Mouse (Mus musculus) urinary bladder, postnatal 4 days (tissue): Measurements from ENCODE around the gene Ptgs1.

Experiments
- DNase-seq, 2 experiments: peaks; one replicate each; pipeline ENCODE4 v3.0.0; 2021 to 2022; ENCODE audit warnings: low spot score in 2 of 2

The Ptgs1 gene

DNA sequence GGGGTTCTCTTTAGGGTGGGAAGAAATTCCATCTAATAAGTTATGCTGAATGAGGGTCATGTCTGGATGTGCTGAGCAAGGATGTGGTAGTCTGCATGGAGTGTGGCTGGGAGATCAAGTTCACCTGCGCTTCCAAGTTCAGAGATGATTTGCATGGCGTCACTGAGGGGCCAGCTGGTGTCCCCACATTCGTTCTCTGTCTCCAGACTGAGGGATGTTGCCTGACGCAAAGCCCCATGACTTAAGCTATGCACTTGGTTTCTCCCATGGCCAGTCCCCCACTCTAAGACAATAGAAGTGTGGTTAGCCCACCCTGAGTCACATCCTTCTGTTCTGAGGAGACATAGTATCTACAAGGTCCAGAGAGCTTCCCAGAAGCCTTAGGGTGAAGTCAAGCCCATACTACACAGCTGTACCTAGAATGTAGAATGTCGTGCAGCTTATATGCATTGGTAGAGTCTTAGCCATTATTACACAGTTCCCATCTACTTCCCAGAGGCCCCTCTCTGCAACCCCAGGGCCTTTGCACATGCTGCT, 15.0 kb upstream of the Ptgs1 start:
- no peak for DNase-seq

GRCm38 (mm10) chr2:36216546-36216945, 13.7 kb upstream of the Ptgs1 start:
- no peak for DNase-seq

GRCm38 (mm10) chr2:36216953-36217573, 13.2 kb upstream of the Ptgs1 start:
- DNase-seq: peak in 1 of 2 experiments; percentile 33

GRCm38 (mm10) chr2:36217692-36218233, 12.5 kb upstream of the Ptgs1 start:
- DNase-seq: no peak

GRCm38 (mm10) chr2:36220106-36220505, 10.1 kb upstream of the Ptgs1 start:
- no peak for DNase-seq

- no peak for DNase-seq
Measured at GRCm38 (mm10) chr2:36220891-36221290, 9.3 kb upstream of the Ptgs1 start.

DNA sequence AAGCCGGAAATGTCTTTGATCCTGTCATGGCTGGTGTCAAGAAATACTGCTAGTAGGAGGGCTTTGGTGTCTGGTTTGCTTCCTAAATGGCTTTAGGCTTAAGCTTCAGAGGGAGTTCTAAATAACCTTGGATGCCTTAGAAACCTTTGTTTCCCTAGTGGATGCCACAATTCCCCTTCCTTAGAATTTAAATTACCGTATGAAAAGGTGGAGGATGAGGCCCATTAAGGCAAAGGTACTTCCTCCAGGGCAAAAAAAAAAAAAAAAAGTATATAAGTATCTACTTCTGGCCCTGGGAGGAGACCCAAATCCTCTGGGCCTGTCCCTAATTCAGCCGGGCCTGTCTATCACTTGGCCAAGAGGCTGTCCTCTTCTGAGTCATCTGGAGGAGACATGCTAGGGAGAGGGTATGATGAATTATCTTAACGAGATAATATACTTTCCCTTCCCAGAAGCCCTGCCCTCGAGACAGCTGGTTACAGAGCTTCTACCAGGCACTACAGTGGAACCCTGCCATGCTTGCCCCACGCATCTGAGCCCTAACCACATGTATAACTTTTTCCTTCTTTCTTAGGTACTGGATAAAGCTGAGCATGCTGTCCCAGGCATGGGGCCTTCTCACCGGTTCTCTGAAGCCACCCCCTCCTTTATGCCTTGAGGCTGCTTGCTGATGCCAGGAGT, 7.9 kb upstream of the Ptgs1 start:
- no peak for DNase-seq

DNA sequence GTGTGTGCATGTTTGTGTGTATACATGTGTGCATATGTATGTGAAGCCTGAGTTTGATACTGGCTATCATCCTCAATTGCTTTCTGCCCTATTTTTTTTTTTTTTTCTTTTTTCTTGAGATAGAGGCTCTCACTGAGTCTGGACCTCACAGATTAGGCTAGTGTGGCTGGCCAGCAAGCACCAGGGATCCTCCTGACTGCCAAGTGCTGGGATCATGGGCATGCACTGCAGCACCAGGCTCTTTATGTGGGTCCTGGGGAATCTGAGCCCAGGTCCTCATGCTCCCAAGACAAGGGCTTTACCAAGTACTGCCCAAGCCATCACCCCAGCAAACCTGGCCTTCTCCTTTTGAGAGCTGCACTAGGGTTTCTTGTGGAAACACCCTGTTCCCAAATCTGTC, 6.8 kb upstream of the Ptgs1 start:
- DNase-seq: no peak

DNA sequence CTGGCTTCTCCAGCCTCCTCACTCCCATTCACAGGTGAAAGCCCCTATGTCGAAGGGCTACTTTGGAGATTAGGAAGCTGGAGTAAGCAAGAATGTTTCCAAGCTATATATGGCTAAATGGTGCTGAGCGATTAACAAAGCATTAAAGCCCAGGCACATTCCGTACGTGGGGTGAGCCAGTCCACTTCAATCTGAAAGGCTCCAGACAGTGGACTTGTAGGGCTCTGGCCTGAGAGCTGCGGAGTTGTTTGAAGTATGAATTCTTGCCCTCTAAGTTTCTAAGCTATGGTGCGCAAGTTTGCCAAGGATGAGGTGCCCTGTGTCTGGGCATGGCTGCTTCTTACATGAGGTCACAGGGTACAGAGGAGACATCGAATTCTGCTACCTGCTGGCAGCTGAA, 6.1 kb upstream of the Ptgs1 start:
- no peak for DNase-seq

- DNase-seq: no peak
Measured at GRCm38 (mm10) chr2:36224599-36224998, 5.6 kb upstream of the Ptgs1 start.

DNA sequence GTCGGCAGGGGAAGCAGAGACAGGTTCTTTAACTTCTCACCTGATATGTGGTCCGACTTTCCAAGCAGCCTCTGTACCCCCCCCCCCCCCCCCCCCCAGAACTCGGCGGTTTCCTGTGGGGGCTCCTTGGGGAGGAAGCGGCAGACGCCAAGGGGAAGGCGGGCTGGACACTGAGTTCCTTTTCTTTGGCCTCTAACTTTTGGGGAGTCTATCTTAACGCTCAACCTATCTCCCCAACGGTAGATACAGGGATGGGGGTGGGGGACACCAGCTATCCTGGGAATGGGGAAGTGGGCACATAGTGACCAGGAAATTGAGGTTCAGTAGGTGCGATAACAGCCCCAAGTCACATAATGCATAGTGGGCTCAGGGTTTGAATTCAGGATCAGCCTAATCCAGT, 741 bp downstream of the Ptgs1 start:
- no peak for DNase-seq

- no peak for DNase-seq
Measured at GRCm38 (mm10) chr2:36234526-36235368, 4.5 kb downstream of the Ptgs1 start.

DNA sequence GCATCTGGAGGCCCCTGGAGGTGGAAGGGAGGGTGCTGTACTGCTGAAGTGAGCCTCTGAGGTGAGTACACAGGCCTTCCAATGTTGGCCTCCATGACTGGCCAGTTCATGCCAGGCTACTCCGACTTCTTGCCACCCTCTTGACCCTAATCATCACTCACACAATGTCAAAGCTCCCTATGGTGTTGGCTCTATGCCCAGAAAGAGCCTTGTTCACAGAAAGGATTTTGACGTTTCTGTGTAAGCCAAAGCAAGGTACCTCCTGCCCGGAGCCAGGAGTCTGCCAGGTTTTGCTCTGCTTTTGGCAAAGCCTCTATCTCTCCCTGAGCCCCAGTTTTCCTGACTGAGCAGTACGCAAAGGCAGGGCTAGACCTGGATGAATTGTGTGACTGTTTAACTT, 5.7 kb downstream of the Ptgs1 start:
- DNase-seq: no peak

DNA sequence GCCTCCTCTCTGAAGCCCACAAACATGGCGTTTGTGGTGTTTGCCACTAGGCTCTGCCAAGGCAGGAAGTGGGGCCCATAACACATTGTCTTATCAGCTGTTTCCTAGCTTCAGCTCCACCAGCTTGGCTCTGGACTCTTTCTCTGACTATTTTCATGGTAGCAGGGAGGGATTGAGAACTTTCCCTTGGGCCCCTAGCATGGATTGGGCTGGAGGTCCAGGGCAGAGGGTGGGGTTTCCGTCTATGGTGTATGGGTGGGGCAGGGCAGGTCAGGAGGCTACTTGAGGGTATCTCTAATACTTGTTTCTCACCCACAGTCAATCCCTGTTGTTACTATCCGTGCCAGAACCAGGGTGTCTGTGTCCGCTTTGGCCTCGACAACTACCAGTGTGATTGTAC, 6.7 kb downstream of the Ptgs1 start:
- no peak for DNase-seq

DNA sequence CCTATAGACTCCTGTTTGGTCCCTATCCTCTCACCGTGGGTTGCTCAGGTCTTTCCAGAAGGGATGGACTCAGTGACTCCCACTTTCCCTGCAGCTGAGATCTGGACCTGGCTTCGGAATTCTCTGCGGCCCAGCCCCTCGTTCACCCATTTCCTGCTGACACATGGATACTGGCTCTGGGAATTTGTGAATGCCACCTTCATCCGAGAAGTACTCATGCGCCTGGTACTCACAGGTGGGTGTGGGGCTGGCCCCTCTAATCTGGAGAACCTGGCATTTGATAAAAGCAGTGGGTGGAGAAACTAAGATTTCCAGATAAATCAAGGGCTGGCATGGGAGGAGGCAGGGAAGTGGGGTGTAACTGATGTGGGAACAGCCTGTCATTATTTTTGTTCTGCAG, 7.3 kb downstream of the Ptgs1 start:
- DNase-seq: no peak

DNA sequence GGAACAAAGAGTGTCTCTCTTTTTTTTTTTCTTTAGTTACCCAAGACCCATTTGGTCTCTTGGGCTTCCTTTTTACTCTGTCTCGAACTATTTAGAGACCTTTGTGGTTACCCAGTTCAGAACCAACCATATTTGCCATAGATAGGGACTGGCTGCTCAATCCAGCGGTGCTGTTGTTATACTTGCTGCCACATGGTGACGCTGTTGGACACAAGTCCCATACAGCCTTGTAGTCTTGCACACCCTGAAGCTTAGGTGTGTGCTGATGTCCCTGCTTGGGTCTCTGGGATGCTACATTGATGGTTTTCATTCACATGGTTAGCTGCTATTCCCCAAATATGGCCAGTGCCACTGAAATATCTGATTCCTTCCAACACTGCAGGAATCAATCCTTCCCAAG, 8.2 kb downstream of the Ptgs1 start:
- DNase-seq: peak in 1 of 2 experiments; percentile 41

- no peak for DNase-seq
Measured at GRCm38 (mm10) chr2:36238951-36239350, 8.7 kb downstream of the Ptgs1 start.

- peak in 1 of 2 experiments; percentile 59 for DNase-seq
Measured at GRCm38 (mm10) chr2:36242514-36242913, 12.3 kb downstream of the Ptgs1 start.

GRCm38 (mm10) chr2:36243296-36243891, 13.2 kb downstream of the Ptgs1 start:
- no peak for DNase-seq

DNA sequence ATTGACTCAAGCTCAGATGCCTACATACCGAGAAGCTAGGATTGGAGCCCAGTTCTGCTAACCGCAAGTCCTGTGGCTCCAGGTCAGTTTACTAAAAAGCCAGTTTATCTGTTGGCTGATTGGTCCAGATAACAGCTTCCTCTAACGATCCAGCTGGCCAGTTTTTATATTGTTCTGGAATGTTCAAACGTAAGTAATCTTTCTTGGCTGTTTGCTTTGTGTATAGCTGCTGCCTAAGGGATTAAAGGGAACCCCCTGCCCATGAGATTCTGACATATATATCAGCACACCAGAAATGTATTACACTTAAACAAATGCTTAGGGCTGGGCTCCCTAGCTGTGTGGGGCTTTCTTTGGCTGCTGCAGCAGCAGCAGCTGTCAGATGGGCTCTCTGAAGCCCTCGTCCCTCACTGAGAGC, 13.7 kb downstream of the Ptgs1 start:
- DNase-seq: no peak

GRCm38 (mm10) chr2:36244705-36245104, 14.5 kb downstream of the Ptgs1 start:
- no peak for DNase-seq

- no peak for DNase-seq
Measured at GRCm38 (mm10) chr2:36247964-36248363, 17.7 kb downstream of the Ptgs1 start.
